Mouse (Mus musculus) spleen, postnatal 4 days (tissue): Measurements from ENCODE around the gene Gm10553.
"Not testable (repeated sequence)": the region's sequence is repeated elsewhere in the genome, so short reads cannot be mapped to it uniquely, and the experiment has no call there.

Experiments
- DNase-seq, 2 experiments: peaks; one replicate each; pipeline ENCODE4 v3.0.0; 2022; ENCODE audit warnings: low spot score in 2 of 2

Gm10553 gene

DNA sequence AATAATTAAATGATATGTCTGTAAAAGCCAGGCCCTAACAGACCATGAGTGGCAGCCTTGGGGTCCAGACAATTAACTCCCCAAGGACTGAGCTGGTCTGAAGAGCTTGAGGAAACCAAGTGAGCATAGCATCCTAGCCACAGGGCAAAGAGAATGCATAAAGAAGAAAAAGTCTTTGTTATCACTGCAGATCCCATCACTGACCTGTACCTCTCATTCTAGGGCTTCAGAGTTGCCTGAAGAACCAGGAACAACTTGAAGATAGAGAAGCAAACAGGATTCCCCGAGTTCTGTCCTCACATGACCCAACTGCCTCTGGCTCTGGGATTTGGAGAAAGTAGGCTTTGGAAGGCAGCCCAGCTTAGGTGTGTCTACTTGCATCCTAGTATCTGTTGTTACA is at the start of gene Gm10553:
Gene Gm10553, plus strand, starts transcription at position 301 of the 400 bp plus-strand sequence.
- not testable (repeated sequence) for DNase-seq

DNA sequence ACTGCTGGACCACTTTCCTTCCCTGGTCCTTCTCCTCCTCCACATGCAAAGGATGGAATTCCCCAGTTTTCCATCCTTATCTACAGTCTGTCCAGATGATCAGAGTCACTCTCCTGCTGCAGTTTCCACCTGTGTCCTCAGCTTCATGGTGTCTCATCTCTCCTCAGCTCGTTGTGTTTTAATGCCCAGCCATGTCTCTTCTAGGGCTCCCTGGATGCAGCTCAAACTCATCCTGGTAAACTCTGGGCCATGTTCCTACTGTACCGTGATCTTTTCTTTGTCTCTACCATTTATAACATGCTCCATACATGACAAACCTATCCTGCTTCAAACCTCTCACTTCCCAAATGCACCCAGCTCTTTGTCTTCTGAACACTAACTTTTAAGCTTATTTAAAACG is 28.3 kb upstream of the Gm10553 start:
- DNase-seq: peak in 1 of 2 experiments; percentile 61

DNA sequence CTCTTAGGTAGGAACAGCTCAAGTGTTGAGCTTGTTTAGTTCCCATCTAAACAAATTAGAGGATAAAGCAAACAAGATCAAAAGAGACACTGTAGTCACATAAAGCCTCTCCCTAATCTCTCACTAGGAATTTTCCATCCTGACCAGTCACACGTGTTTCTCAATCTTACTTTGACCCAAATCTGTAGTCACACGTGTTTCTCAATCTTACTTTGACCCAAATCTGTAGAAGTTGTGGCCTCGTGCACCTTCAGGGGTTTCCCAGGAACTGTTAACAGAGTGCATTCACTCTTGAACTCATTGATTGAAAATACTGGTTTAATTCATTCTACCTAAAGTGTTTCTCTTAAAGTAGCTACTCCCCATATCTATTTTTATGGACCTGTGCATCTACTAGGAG is 26.9 kb upstream of the Gm10553 start:
- not testable (repeated sequence) for DNase-seq

DNA sequence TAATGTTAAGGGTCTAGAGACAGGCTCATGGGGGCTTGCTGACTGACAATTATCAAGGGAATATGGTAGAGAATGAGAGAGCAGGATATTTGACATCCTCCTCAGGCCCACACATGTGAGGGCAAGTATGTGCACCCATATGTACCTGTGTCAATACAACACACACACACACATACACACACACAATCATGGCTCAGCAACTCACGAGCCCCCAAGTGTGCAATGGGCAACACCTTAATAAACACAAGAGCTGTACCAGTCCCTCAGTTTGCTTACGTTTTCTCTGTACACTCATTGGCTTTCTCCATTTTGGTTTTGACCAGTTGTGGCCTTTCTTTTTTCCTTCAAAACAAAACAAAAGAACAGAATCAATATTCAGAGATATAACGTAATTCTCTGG is 15.2 kb upstream of the Gm10553 start:
- DNase-seq: peak in 1 of 2 experiments; percentile 61

DNA sequence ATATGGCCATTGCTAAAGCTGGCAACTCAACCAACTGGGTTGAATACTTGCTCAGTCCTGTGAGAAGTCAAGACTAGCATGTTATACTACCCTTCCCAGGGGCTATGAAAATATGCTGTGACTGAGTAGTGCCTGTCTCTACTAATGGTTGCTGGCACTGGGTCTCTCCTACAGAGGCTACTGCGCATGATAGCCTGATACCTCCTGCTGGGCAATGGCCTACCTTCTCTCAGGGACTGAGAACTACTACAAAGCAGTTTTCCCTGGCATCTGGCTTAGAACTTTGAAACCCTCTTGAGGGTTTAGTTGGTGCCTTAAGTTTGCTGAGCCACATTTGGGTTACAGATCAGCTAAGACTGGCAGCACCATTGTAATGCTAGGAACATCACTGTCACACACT is 13.8 kb upstream of the Gm10553 start:
- peak in 1 of 2 experiments; percentile 3 for DNase-seq

DNA sequence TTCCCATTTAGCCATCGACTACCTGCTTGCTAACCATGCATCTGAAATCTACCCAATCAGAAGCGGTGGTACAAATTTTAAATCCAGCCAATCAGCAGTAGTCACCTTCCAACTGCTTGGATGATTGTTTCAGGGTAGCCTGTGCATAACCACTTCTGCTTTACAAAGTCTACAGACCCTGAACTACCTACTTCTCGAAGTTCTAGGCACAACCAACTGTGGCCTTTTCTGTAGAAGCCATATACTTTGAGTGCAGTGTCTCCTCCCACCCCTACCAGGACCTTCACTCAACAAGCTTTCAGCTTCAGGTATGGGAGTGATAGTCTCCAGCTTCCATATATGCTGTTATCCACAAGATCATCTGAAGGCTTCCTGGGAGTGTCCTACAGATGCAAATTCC is 7.8 kb upstream of the Gm10553 start:
- peak in 1 of 2 experiments; percentile 59 for DNase-seq

DNA sequence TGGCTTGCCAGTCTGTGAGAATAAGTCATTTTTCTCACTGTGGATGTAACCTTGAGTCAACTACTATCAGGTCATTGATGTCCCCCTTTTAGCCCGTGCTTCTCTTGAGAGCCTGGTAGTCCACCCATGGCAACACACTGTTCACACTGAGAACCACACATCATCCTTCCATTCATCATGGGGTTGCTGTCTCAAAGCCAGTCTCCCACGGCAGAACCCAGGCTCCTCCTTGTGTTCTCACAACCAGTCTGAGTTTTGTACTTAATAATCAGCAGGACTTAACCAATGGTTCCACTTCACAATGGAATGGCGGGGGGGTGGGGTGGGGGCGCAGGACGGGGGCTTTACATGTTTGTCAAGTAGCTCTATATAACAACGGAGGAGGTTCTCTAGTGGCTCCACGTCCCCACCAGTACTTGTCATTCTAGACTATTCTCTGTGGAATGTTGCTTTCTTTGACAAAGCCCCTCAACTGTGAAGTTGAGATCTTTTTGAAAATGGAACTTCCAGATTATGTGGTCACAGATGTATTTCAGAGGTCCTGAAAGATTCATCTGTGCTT is 6.9 kb upstream of the Gm10553 start:
- DNase-seq: peak in 1 of 2 experiments; percentile 60

DNA sequence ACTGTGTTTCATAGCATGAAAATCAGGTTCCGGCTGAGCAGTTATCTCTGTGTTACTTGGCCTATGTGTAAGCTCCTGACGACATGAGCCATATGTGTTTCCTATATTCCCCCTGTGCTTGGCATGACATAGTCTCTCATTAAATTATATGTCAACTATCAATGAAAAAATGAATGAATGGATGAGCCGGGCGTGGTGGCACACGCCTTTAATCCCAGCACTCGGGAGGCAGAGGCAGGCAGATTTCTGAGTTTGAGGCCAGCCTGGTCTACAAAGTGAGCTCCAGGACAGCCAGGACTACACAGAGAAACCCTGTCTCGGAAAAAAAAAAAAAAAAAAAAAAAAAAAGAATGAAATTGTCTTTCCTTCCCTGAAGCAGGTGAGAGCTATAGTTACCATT is 883 bp upstream of the Gm10553 start:
- not testable (repeated sequence) for DNase-seq

DNA sequence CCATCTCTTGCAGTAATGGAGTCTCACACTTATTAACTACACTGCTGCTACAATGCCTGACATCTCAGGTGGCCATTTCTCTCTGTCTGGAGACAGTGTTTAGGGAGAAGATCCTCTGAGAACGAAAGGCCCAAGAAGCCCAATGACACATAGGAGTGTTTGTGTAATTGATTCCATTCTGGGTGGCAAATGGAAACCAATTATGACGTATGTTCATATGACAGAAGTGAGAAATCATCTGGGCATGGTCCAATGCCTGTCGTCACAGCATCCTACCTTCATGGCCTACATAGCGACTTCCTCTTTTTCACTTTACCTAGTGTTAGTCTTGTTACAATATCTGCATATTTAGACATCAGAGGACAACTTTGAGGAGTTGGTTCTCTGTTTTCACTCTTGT is 1.8 kb downstream of the Gm10553 start:
- DNase-seq: not testable (repeated sequence)

DNA sequence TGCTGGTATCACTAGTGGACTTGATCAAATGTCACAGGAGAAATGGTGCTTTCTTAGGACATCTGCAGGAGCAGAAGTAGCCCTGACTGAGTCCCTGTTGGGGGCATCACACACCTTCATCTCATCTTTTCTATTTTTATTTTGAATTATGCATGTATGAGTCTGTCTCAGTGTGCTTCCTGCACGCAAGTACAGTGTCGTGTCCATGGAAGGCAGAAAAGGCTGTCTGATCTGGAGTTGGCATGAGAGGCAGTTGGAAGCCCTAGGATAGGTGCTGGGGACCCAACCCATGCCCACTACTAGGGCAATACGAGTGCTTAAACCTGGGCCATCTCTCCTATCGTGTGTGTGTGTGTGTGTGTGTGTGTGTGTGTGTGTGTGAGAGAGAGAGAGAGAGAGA is 5.4 kb downstream of the Gm10553 start:
- DNase-seq: peak in 1 of 2 experiments; percentile 75

DNA sequence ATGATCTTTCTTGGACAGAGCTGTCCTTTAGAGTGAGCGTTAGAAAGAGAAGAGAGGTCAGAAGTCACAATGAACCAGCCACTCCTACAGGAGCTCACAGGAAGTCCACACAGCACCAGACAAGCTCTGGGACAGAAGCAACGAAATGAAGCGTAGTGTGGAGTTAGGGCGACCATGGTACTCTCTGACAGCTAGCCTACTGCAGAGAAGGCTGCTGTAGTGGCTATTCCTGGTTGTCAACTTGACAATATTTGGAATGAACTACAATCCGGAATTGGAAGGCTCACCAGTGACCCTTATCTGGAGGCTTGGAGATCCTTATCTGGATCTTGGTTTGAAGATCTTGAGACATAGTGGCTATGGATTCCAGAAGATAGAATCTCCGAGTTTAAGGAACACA is 6.0 kb downstream of the Gm10553 start:
- DNase-seq: not testable (repeated sequence)

DNA sequence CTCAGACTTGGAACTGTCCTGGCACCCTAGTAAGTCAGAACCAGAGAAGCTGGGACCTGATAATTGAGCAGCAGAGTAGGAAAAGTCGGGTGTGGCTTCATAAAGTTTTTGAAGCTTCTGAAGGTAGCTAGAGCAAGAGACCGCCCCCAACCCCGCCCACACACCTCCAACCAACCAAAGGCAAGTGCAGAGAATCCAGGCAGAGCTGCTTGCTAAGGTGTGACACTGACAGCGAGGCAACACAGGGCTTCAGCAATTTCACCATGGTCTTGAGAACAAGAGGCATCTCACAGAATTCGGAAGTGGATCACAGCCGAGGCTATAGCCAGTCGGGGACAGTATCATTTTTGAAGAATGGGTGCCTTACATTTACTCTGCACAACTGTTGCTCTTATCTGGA is 9.8 kb downstream of the Gm10553 start, which contains the start of gene A530032D15Rik:
Gene A530032D15Rik, minus strand, starts transcription at position 101 of the 400 bp plus-strand sequence.
- DNase-seq: not testable (repeated sequence)

DNA sequence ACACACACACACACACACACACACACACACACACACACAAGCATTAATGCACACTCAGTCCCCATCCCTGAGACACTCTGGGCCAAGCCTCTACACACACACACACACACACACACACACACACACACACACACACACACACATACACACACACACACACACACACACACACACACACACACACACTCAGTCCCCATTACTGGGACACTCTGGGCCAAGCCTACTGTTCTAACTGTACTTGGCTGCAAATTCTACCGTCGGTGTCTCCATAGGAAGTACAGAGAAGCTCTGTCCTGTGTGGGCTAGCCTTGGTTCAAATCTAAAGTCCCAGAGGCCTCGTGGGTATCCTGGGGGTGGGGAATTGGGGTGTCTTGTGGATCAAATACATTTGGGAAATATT is 10.9 kb downstream of the Gm10553 start:
- not testable (repeated sequence) for DNase-seq

DNA sequence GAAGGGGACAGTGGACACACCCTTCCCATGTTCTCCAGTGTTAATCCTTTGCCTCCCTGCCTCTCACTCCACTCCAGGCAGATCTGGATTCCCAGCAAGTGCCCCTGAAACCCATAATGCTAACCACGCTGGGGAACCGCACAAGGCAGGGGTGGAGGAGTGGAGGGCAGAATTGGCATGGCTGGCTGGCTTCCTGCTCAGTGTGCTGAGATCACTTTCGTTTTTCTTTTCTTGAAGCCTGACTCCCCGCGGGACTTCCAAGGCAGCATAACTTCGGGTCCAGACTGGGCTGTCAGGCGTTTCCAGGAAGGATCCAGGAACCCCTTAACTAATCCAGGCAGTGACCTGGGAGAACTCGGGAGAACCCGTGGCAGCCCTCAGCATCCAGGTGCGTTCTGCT is 11.6 kb downstream of the Gm10553 start:
- DNase-seq: peak; percentile 49 to 82

DNA sequence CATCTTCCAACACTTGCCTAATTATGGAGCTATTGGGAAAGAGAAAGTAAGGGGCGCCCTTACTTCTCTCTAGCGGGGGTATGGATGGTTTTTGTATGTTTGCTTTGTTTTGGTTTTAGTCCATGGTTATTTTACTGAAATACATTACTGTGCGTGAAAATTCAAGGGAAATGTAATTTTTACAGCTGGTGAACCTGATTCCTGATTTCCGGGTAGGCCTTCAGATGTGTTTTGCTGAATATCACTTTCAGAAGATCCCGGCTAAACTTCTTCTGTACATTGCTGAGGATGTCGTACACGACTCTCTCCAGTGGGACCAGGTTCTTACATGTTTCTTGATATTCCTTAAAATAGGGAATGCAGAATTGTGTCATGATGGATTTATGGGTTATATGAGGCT is 12.3 kb downstream of the Gm10553 start:
- not testable (repeated sequence) for DNase-seq

DNA sequence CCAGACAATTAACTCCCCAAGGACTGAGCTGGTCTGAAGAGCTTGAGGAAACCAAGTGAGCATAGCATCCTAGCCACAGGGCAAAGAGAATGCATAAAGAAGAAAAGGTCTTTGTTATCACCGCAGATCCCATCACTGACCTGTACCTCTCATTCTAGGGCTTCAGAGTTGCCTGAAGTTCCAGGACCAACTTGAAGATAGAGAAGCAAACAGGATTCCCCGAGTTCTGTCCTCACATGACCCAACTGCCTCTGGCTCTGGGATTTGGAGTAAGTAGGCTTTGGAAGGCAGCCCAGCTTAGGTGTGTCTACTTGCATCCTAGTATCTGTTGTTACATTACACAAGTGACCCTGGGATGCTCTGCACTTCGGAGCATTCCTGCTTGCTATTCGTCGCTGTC is 12.9 kb downstream of the Gm10553 start:
- peak; percentile 14 to 68 for DNase-seq

DNA sequence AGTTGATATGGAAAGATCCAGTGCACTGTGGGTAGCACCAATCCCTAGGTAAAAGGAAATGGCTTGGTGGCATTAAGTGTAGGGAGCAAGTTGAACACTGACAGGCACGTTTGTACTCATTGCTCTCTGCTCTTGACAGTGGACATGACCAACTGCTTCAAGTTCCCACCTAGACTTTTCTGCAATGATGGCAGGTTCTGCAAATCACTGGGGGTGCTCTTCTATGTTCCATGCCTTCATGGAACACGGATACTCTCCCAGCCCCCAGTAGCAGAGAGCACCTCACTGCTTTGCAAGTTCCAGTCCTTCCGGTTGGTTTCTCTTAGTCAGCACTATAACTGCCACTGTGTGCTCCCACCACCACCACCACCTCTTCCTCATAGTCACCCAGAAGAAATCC is 14.1 kb downstream of the Gm10553 start:
- peak; percentile 24 to 74 for DNase-seq

DNA sequence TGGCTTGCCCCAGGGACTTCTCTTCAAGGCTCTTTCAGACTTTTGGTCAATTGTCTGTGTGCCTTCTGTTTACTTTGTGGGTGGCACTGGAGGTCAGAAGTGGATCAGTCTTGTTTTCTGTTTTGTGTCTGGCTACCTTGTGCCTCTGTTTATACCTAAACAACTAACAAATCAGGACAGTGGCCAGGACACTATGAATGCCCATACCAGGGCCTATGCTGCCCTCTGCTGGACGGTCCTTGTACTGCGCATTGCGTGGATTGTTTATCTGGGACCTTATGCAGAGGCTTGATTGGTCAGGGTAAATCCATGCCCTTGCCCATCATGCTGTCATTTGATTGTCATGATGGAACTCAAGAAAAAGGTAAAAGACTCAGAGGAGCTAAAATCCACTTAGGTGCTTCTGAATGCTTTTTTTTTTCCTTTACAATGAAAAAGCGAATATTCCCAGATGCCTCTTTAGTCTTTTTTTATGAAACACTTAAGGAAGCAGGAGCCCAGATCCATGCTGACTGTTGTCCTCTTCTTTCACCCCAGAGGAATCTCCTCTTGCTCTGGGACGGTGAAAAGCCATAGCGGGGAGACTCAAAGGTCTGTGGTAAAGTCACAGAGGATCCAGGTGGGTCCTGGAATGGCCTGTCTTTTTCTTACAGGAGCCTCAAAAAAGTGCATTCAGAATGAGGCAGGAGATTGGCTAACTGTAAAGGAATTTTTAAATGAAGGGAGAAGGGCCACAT is 14.9 kb downstream of the Gm10553 start:
- DNase-seq: peak; percentile 22 to 66

DNA sequence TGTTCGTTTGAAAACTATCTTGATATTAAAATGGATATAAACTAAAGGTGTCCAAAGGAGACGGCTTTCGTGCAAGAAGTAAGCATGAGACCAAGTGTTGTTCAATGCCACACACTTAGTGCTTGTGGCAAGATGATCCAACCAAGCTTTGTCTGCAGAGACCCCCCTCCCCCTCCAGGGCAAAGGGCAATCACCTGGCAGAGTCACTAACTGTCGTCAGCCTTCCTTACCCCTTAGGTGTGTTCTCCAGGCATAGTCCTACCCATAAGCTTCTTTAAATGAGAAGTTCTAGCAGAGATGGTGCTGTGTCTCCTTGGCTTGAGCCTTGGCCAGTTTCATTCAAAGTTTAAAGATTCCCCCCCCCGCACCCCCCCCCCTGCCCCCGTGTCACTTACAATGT is 17.6 kb downstream of the Gm10553 start:
- DNase-seq: peak; percentile 28 to 72

DNA sequence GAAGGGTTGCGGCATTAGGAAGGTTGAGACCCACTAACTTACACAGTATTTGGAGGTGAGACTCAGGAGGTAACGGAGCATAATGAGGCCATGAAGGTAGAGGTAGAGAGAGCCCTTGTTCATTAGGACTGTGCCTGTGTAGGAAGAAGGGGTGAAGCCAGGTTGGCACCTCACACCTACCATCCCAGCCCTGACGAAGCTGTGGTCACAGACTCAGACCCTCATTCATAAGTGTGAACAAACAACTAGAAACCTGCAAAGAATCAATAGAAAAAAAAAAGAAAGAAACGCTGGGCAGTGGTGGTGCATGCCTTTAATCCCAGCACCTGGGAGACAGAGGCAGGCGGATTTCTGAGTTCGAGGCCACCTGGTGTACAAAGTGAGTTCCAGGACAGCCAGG is 18.4 kb downstream of the Gm10553 start:
- not testable (repeated sequence) for DNase-seq

DNA sequence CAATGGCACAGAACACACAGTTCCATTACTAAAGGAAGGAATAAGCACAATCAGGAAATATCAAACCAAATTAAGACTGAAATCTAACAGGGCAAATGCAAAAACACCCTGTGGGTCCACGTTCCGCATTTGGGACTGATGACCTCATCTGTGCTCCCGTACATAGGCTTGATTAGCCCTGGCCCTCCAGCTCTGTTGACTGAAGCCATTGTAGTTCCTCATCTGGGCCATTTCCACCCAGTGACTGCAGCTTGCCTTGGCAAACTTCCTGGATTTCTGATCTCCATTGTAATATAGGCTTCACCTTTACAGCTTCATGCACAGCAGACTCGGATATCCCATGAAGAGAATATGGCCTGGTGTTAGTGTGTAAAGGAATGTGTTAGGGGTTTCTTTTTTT is 21.9 kb downstream of the Gm10553 start:
- DNase-seq: peak in 1 of 2 experiments; percentile 11

DNA sequence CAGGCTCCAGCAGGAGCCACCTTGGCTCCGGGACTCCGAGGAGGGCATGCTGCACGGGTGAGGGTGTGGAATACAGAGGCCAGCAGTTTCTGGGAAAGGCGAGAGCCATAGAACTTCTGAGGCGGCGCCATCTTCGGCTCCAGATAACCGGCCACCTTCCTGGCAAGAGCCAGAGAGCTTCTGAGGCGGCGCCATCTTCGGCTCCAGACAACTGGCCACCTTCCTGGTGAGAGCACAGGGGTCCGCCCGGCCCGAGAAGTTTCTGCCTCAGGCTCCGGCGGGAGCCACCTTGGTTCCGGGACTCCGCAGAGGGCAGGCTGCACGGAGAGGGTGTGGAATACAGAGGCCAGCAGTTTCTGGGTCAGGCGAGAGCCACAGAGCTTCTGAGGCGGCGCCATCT is 33.7 kb downstream of the Gm10553 start:
- DNase-seq: not testable (repeated sequence)
